Mouse (Mus musculus) small intestine, adult 2 months (tissue): Measurements from ENCODE around the gene Rbm34. TPM values are rescaled to one million over a fixed set of nuclear protein-coding genes. Genes with fewer than 3 reads are reported as not detected.

Source experiments
- H3K27ac ChIP-seq: fragments of 200-500 bp; 2 replicates; pipeline ENCODE4 v1.5.1; 2012; ENCODE audit warnings: low read depth, low read length, control low read depth, inconsistent platforms; ENCODE audit not compliant: insufficient read depth
- H3K27me3 ChIP-seq: fragments of 200-500 bp; 2 replicates; pipeline ENCODE4 v1.6.1; 2012; ENCODE audit warnings: mild to moderate bottlenecking, moderate library complexity, low read length, inconsistent platforms; ENCODE audit not compliant: control insufficient read depth, insufficient read depth
- H3K36me3 ChIP-seq: fragments of 200-500 bp; 2 replicates; pipeline ENCODE4 v1.6.1; 2012; ENCODE audit warnings: mild to moderate bottlenecking, low read length, control low read depth, inconsistent platforms; ENCODE audit not compliant: control insufficient read depth, insufficient read depth
- H3K4me1 ChIP-seq: fragments of 200-500 bp; 2 replicates; pipeline ENCODE4 v1.6.1; 2012; ENCODE audit warnings: low read length, inconsistent platforms, mixed read lengths; ENCODE audit not compliant: control insufficient read depth, insufficient read depth, insufficient read length
- H3K4me3 ChIP-seq: fragments of 200-500 bp; 2 replicates; pipeline ENCODE4 v1.5.1; 2012; ENCODE audit warnings: low read depth, mild to moderate bottlenecking, control low read depth, inconsistent platforms, low read length, moderate library complexity
- CTCF ChIP-seq: fragments of 200-500 bp; IDR thresholded peaks from 2 replicates; pipeline ENCODE4 v1.5.1; 2012; ENCODE audit warnings: low read depth, mild to moderate bottlenecking, control low read depth, inconsistent platforms, low read length, moderate library complexity, mixed read lengths; ENCODE audit not compliant: insufficient replicate concordance, insufficient read length; ENCODE audit errors: extremely low read depth
- POLR2A ChIP-seq: fragments of 200-500 bp; IDR thresholded peaks from 2 replicates; pipeline ENCODE4 v1.6.1; 2012; ENCODE audit warnings: low read depth, mild to moderate bottlenecking, control low read depth, inconsistent platforms, low read length, moderate library complexity
- WGBS: fragments of 180-500 bp; shearing (Covaris S2); methylation state at CpG from one replicate; pipeline ENCODE4 v1.1.7; 2018; 5-methylcytosine and 5-hydroxymethylcytosine counted together
- polyA plus RNA-seq: library from polyadenylated mRNA; depleted of rRNA; stranded (reverse); fragments of >200 nt; gene quantifications from 2 replicates; pipeline ENCODE4 v1.2.3, GENCODE M21; 2012

The Rbm34 gene
- polyA plus RNA-seq, 1 experiment: 2.6 TPM

GRCm38 (mm10) chr8:126937337-126937736 is 33.5 kb downstream of the Rbm34 start:
- no peak for TF ChIP-seq POLR2A
- WGBS: 94% methylated on average over 3 of the region's 3 CpGs
- no peaks in the 10 kb centered on the region for H3K27me3 ChIP-seq
- H3K4me1 ChIP-seq: no peaks in the 10 kb centered on the region; the same call in 1 of the 2 replicates
- peaks cover 59% of the 10 kb centered on the region for H3K36me3 ChIP-seq
- H3K27ac ChIP-seq: no peak overlapping the region
- H3K4me3 ChIP-seq: no peak overlapping the region

GRCm38 (mm10) chr8:126935932-126936331 is 34.9 kb downstream of the Rbm34 start:
- no peak overlapping the region for H3K27ac ChIP-seq
- no peak overlapping the region for H3K4me3 ChIP-seq
- no peak for TF ChIP-seq POLR2A
- no peak for TF ChIP-seq CTCF
- no peaks in the 10 kb centered on the region for H3K4me1 ChIP-seq
- peaks cover 60% of the 10 kb centered on the region for H3K36me3 ChIP-seq
- H3K27me3 ChIP-seq: no peaks in the 10 kb centered on the region

- Histone ChIP-seq H3K27me3 (no peaks in the 10 kb centered on the region), H3K4me1 (no peaks in the 10 kb centered on the region), H3K4me3 (no peak overlapping the region), H3K27ac (no peak overlapping the region), H3K36me3 (peaks cover 59% of the 10 kb centered on the region)
- TF ChIP-seq POLR2A (no peak), CTCF (no peak)
- WGBS: 84% methylated on average over 2 of the region's 2 CpGs
Measured at GRCm38 (mm10) chr8:126935387-126935786, 35.5 kb downstream of the Rbm34 start.

- H3K36me3 ChIP-seq: peaks cover 42% of the 10 kb centered on the region
- no peaks in the 10 kb centered on the region for H3K27me3 ChIP-seq
- peaks cover 5% of the 10 kb centered on the region; the same call in 1 of the 2 replicates for H3K4me1 ChIP-seq
- TF ChIP-seq POLR2A (no peak), CTCF (no peak)
- 82% methylated on average over 1 of the region's 1 CpGs for WGBS
- H3K4me3 ChIP-seq: no peak overlapping the region
- H3K27ac ChIP-seq: no peak overlapping the region
Measured at GRCm38 (mm10) chr8:126932656-126933055, 38.2 kb downstream of the Rbm34 start.

- Histone ChIP-seq H3K36me3 (peaks cover 39% of the 10 kb centered on the region), H3K4me3 (no peak overlapping the region), H3K27me3 (no peaks in the 10 kb centered on the region), H3K27ac (no peak overlapping the region), H3K4me1 (peaks cover 5% of the 10 kb centered on the region; the same call in 1 of the 2 replicates)
- no peak for TF ChIP-seq CTCF
- WGBS: 76% methylated on average over 1 of the region's 1 CpGs
Measured at GRCm38 (mm10) chr8:126932249-126932648, 38.6 kb downstream of the Rbm34 start.

- H3K36me3 ChIP-seq: peaks cover 34% of the 10 kb centered on the region
- H3K27ac ChIP-seq: no peak overlapping the region
- peaks cover 5% of the 10 kb centered on the region; the same call in 1 of the 2 replicates for H3K4me1 ChIP-seq
- no peaks in the 10 kb centered on the region for H3K27me3 ChIP-seq
- 22% methylated on average over 2 of the region's 2 CpGs for WGBS
- TF ChIP-seq CTCF (no peak), POLR2A (no peak)
- no peak overlapping the region for H3K4me3 ChIP-seq
Measured at GRCm38 (mm10) chr8:126931720-126932119, 39.2 kb downstream of the Rbm34 start.

- no peak overlapping the region for H3K27ac ChIP-seq
- peaks cover 5% of the 10 kb centered on the region; the same call in 1 of the 2 replicates for H3K4me1 ChIP-seq
Measured at GRCm38 (mm10) chr8:126929607-126930161, 41.2 kb downstream of the Rbm34 start.

More at GRCm38 (mm10) chr8:126929607-126930161, 41.2 kb downstream of the Rbm34 start:
- no peak for TF ChIP-seq POLR2A
- TF ChIP-seq CTCF: peak; percentile 39; the same call in 1 of the 2 replicates
- H3K27me3 ChIP-seq: no peaks in the 10 kb centered on the region
- peaks cover 19% of the 10 kb centered on the region for H3K36me3 ChIP-seq
- H3K4me3 ChIP-seq: no peak overlapping the region
- WGBS: 62% methylated on average over 3 of the region's 3 CpGs
